Mouse (Mus musculus): ENCODE measurements around the gene Nnat. TPM values are rescaled to one million over a fixed set of nuclear protein-coding genes. Genes with fewer than 3 reads are reported as not detected.

Nnat gene
- 100 to 1,000 TPM in 2 of 4 experiments, 10 to 100 TPM in 2; 42.5 to 190 (median 123) TPM for total RNA-seq (2022)

DNA sequence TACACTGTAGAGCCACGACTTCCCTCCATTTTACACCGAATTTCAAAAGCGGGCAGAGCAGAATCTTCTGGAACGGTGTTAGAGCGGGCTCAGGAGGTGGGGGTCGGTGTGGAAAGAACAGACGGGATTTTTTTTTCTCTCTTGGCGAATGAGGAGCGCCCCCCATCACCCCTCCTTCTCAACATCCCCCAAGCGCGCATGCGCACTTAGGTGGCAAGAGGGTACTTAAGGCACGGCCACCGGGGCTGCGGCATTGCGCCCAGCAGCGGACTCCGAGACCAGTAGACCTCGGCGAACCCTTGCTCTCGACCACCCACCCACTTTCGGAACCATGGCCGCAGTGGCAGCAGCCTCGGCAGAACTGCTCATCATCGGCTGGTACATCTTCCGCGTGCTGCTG is at the start of gene Nnat:
Gene Nnat (plus strand): TSS at position 221 of the 400 bp plus-strand sequence.
- no peak for DNase-seq

DNA sequence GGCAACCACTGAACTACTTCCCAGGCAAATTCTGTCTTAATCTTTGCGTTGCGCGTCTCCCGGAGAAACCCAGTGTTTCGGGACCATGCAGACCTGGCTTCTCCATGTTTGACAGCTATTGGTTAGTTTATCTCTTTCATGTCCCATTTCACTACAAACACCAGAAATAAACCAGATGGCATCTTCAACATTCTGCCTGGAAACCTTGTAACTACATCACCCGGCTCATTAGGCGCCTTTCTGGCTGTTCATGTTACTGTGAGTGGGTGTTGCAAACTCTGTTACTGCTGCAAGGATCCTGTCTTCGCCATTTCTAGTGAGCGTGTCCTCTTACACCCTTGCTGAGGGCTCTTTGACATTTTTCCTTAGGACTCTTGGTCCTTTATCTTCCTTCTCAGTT is 47.0 kb upstream of the Nnat start:
- DNase-seq = no peak

DNA sequence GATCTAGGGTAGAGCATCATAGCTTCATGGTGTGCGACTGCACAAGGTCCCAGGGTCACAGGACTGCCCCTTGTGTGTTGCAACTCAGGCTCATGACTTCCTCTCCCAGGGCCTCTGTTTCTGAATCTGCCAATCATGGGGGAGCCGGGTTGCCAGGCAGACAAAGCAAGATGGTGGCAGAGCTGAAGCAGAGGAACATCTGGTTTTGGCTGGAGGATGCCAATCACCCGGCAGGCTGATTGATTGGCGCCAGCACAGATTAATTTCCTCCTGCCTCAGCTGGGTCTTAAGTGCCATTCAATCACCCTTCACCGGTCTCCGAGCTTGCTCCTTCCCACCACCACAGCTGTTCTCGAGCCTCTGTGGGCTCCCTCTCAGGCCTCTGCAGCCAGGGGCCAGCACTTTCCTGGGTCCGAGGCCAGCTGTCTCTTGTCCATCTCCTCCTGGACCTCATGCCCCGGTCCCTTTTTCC is 46.1 kb upstream of the Nnat start:
- no peak for DNase-seq

DNA sequence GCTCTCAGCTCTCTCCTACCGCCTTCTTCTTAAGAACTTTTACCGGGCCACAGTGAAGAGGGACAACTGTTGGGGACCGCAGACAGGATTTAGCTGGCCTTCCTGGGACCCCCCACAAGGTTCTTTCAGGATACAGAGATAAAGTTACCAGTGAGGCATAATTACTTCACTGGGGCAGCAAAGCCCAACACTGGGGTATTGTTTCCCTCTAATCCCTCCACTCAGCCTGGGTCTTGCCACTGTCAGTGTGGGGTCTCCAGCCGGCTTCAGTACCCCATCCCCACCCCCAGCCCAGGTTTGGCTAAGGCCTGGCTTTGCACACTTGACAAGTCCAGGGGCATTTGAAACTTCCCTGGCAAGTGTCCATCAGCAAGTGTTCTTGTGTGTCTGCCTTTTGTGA is 45.5 kb upstream of the Nnat start:
- no peak for DNase-seq

DNA sequence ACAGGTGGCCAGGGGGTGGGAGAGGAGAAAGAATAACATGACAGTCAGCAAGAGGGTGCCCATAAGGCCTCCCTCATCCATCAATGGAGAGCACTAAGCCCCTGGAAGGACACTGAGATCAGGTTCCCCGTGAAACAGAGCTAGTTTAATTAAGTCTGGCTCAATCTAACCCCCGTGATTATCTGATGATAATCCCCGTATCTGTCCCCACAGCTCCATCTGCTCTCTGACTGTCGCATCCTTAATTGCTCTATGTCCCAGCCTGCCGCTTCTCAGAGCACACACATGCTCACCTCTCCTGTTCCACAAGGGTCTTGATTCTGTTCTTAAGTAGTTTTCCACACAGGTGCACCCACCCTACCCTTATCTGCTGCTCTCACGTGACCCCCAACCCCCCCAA is 42.4 kb upstream of the Nnat start:
- DNase-seq = no peak

DNA sequence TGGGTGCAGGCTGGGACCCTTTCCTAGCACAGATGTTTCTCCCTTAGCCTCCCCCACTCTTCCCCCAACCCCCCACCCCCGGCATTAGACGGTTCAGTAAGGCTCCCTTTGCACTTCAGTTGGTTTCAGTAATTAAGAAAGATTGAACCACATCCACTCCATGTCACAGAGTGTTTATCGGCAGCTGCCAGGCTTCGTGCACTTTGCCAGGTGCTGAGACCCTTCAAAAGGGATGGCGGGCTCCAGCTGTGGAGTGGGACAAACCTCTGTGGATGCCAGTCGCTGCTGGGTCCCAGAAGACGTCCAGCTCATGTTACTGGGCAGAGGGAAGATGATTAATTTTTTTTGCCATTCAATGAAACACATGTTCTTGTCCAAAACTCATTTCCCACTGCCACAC is 41.4 kb upstream of the Nnat start:
- no peak for DNase-seq

DNA sequence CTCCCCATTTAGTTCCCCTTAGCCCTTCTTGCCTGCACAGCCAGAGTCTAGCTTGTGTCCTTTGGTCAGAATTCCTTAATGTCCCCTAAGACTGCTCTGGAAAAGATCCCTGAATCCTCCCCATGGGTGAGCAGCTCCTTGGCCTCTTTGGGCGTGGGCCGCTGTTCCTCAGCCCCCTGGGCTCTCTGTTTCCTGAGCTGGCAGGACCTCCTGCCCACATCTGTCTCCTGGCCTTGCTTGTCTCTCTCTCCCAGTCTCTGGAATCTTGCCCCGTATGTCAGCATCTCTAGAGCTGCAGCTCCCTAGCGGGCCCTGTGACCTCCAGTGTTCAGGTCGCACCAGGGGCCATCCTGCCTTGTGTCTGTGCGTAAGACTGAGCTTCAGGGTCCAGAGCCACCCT is 40.4 kb upstream of the Nnat start:
- DNase-seq = no peak

DNA sequence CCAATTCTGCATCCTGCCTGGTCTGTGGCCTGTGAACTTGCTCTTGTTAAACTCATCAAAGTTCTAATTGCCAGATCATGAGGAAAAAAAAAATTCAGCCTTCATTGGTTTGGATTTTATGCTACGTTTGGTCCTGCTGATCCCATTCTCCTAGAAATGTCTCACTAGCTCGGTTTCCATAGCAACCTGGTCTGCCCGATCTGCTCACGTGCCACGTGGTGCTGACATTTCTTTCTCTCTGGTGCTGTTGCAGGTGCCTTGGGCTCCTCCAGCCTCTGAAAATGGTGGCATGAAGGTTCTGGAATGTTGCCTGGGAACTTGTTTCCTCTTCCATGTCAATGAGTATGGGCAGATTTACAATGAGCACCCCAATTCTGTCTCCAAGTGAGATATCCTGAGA is 39.4 kb upstream of the Nnat start:
- DNase-seq = no peak

DNA sequence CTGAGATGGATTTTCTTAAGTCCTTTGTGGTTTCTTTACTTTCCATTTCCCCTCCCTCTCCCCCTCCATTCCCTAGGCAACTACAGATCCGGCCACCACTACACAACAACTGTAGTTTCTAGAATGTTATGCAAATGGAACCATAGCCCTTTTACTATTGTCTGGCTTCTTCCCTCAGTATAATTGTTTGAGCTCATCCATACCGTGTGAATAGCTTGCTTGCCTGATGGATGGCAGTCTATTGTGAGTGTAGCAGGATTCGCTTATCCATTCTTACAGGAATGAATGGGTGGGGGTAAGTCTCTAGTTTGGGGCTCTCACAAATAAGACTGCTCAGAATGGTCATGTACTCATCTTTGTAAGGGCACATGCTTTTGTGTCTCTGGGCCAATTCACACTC is 37.3 kb upstream of the Nnat start:
- DNase-seq = no peak

DNA sequence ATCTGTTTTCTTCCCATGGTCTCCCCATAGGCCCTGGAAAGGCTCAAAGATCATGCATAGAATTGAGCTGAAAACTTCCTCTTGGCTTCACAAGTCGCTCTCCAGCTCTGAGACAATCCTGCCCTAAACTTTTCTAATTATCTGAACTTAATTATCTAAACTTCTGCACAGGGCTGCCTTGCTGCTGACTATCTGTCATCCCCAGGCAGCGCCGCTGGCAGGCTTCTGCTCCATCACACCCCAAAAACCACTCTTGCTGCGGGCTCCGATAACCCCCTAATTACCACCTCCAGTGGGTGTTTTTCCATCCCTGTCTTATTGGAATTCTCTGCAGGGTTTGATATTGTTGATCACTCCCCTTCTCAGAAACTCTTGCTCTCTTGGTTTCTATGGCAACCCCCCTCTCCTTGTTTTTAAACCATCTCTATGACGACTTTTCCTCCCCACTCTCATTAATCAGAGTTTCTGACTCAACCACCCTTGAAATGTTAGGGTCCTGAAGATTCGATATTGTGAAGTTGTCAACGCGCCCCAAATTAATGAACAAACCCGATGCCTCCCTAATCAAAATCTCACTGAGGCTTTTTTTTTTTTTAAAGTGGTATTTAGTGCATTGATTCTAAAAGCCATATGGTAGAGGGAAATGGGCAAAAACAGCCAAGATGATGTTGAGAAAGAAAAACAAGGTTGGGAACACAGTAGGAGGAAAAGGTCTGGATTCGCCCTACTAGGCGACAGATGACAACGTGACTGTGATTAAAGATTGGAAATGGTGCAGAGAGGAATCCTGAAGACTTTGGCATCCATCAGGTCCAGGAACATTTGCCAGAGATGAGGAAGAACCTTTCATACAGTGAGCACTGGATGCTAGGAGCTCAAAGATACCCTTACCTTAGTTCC is 29.6 kb upstream of the Nnat start:
- no peak for DNase-seq

DNA sequence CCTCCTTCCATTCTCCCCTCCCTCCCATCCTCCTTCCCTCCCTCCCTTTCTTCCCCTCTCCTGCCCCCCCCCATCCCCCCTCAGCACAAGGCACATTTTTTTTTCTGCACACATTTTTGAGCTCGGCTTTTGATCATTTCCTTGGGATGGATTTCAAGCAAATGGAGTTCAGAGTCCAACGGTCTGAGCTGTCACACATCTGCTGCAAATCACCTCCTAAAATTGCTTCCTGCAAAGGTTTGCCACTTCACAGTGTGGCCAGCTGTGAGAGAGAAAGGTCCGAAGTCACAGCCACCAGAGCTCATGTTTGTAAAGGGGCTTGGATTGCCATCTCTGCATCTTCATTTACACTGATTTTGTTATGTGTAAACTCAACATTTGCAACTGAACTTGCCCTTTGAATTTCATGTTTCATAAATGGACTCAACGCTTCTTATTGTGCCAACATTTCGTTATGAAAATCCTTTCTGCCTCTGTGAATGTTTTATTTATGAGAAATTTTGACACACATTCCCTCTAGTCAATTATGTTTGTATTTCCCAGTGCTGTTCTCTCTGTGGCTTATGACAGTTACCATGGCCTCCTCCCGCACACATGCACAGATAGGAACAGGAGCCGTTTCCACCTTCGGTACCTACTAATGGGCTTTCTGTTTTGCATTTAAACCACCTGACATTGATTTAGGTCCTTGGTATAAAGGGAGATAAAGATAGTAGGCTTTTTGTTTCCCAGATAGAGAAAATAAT is 28.0 kb upstream of the Nnat start:
- DNase-seq = no peak

DNA sequence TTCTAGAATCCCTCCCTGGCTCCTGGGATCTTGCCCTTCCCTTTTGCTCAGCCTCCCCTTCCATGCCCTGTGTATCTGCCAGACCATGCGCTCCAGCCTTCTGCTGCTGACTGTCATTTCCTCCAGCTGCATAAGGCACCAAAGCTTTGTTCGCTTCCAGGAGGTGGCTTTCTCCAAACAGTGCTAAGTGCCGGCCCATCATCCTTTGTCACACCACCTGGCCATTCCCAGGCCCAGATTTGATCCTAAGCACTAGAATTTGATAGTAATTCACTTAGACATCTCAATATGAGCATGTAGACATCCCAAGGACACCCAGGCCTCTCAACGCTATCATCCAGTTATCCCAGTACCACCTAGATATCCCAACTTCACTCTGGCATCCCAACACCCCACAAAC is 25.7 kb upstream of the Nnat start:
- no peak for DNase-seq

DNA sequence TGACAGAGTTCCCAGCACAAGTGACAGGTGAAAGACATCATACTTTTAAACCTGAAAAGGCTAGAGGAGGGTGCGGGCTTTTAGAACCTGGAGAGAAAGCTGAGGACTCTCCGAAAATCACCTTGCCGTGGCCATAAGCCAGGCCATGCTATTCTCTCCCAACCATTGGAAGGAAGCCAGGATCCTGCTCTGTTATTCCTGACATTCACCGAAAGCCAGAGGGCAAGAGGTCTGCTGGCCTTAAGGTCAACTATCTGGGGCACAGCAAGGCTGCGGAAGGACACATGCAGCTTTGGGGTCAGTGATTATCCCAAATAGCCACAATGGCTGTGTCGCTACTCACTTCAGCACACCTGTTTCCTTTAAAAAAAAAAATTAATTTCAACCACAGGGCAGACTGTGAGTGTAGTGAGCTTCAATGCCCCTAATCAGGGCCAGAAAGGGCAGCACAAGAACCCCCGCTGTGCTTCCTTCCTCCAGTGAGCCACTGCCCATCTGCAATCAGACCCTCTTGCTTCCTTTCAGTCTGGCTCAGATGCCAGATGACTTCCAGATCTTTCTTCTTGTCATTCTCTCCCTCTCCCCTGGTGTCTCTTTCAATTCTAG is 23.3 kb upstream of the Nnat start:
- DNase-seq = no peak

DNA sequence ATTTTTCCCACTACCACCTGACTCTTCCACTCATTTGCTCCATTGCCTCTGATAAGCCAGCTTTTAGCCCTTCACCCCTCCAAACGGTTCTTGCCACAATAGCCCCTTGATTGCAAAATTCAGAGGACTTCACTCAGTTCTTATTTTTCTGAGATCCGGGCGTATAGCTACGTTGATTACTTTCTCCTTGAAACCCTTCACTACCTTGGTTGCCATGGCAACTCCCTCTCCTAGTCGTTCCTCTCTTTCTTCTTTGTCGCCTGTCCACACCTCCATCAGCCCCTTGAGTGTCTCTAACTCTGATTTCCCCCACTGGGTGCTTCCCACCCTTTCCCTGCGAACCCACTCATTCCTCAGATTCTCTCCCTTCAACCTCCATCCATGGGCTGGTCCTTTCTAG is 22.8 kb upstream of the Nnat start:
- DNase-seq = no peak

DNA sequence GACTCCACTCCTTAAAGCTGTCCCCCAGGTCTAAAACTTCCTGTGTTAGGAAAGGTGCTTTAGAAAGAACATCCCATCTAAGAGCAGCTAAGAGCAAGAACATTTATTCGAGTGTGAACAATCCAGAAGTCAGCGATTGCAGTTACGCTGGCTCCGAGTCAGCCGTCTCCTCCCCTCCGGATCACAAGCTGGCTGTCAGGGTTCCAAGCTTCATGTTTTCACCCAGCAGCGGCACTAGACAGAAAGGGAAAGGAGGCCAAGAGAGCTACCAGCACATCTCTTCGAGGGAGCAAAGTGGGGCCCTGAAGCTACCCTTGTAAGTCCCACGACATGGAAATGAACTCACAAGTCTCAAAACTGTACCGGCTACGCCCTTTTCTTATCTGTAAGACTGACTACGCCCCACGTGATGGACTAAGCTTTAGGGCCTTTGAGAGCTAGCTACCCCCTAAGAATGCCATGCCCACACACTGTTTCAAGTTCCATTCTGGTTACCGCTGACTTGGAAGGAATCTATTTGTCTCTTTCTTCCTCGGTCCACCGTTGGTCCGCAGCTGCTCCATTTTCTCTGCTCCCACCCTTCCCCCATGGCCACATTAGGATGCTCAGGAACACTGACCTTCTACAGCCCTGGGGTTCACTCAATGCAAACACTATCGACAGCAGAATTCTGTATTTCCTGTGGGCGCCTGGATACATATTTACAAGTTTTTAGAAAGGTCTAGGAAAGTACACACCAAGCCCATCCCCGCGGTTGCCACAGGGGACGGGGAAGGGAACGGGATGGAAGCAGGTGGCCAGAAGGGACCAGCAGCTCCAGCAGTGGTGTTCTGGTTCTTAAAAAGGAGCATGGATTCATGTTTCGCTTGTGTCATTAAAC is 19.6 kb upstream of the Nnat start:
- DNase-seq = no peak

DNA sequence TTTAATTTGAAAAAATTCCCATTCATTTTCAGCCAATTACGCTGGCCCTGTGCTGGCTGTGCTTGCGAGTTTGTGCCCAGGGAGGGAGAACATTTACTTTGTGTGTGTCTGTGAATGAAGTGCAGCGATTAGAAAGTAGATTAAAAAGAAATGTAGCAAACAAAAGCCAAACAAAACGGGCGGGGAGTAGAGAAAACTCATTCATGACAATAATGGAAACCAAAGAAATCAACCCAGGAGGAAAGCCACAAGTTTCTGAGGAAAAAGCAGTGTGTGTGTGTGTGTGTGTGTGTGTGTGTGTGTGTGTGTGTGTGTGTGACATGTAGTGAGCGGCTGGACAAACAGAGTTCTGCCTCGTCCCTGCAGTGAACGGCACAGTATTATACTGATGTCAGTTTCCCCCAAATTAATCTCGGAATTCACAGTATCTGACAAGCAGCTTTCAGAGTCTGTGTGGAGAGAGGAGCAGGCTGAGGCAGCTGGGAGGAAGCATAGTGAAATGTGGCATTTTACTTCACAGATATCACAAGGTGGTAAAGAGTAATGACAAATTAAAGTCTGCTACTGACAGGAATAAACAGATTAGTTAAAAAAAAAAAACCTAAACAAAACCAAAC is 18.8 kb upstream of the Nnat start:
- DNase-seq = no peak

DNA sequence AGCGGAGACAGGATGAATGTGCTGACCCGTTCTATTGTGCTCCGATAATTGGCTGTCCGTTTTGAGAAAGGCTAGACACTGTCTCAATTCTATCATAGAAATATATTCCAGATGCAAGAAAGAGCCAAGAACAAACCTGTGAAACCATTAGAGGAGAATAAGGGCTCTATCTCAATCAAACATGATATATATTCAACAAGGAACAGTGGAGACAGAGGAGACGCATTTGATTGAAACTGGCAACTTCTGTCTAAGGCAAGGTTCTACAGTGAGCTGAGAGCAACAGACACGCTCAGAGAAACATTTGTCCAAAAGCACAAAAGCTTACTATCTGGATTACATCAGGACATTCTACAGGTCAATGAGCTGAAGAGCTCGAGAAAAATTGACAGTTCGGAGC is 18.2 kb upstream of the Nnat start:
- DNase-seq = no peak

DNA sequence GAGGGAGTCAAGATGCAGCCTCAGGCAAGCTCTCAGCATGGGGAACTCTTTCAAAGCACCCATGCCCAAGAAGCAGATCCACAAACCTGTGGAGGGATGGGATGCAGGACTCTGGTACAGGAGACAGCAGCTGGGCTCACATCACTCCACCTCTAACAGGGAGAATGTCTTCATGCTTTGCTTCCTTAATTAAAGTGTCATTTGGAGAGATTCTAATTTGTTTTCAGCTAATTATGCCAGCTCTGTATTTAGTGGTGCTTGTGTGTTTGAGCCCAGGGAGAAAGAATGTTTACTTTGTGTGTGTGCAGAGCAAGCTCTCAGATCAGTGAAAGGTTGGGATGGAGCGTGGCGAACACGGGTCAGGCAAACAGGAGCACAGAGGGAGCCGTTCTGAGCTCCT is 17.5 kb upstream of the Nnat start:
- DNase-seq = no peak

DNA sequence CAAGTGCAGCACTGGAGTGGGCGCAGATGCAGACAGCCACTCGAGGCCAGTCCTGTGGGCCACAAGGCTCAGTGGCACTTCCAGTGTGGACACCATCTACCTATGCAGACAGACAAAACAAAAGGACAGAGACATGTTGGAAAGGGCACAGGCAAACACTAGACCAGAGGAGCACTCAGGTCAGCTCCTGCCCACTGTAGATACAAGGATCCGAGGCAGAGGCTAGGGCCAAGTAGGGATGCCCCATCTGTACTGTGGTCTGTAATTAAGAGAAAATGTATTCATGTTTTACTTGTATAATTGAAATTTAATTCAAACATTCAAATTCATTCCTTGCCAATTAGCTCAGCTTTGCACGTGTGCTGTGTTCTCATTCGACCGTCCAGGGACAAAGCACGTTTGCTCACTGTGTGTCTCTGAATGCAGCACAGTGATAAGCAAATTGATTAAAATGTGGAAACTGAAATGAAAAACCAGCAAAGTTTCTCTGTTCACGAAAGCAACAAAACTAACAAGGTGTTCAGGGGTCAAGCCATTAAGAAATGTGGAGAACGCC is 15.5 kb upstream of the Nnat start:
- no peak for DNase-seq

DNA sequence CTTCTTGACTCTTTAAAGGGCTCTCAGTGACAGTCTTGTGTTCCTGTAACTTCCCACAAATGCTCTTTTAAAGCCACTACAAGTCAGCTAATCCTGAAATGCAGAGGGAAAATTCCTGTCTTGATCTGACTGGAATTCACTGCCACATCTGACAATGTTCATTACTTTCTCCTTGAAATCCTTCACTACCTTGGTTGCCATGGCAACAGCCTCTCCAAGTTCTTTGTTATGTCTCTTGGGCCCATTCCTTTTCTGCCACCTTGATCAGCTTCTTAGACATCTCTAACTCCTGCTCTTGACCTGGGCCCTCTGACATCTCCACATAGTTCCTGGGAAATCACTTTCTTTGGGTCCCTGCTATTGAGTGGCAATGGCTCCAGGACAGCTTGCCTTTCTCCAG is 13.2 kb upstream of the Nnat start:
- no peak for DNase-seq

DNA sequence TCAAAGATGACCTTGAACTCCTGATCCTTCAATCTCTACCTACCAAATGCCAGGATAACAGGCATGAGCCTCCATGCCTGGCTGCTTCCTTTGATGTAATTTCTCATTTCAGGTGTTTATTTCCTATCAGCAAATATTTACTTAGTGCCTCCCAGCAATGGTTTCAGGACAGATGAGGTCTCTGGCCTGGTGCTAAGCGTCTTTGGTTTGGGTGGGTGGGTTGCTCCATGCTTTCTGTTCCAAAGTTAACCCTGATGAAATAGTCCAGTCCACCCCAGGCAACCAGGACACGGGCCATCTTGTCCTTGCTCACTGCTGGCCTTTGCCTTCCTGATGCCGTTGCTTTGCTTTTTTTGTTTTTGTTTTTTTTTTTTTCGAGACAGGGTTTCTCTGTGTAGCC is 9.6 kb upstream of the Nnat start:
- no peak for DNase-seq

Measured in adrenal gland, adult 8-10 months (tissue).